Mouse (Mus musculus) ES-CJ7 (cell line): Measurements from ENCODE around the gene Pcmt1.
A peak's percentile ranks its signal among the peaks of the same experiment; 100 is the strongest.

Source experiments
- DNase-seq: peaks from one replicate; pipeline ENCODE4 v3.0.0; 2011; ENCODE audit warnings: low read depth, low spot score

Gene Pcmt1

GRCm38 (mm10) chr10:7589592-7590233 is 91.2 kb downstream of the Pcmt1 start, which contains the start of gene Lrp11:
Lrp11 (plus strand) TSS chr10:7589800.
- DNase-seq, result peak; percentile 85

GRCm38 (mm10) chr10:7586771-7587170 is 94.2 kb downstream of the Pcmt1 start:
- DNase-seq, result no peak

DNA sequence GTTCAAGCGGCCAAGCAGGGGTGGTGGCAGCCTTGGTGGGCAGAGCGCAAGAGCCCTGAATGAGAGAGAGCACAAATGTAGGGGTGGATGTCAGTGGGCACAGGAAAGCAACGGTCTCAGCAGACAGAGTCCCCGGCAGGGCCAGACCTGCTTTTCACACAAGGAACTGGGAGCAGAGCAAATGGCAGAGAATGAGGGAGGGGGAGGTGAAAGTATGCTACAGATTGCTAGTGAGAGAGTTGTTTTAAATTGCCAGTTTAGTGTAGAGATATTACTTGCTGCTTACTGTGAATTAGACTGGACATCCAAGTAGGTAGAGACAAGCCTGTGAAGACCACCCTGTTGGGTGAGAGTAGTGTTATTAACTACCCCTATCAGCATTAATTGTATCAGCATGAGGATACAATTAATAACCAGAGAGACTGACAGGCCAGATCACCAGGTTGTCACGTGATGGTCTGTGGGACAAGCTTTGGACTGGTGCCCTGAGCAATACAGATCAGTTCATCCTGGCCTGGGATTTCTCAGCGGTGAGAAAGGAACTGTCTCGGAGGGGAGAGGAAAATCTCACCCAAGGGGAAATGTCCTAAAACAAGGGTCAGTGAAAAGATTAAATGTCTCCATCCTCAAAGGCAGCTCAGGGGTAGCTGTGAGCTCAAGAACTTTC is 97.9 kb downstream of the Pcmt1 start:
- DNase-seq, result no peak

DNA sequence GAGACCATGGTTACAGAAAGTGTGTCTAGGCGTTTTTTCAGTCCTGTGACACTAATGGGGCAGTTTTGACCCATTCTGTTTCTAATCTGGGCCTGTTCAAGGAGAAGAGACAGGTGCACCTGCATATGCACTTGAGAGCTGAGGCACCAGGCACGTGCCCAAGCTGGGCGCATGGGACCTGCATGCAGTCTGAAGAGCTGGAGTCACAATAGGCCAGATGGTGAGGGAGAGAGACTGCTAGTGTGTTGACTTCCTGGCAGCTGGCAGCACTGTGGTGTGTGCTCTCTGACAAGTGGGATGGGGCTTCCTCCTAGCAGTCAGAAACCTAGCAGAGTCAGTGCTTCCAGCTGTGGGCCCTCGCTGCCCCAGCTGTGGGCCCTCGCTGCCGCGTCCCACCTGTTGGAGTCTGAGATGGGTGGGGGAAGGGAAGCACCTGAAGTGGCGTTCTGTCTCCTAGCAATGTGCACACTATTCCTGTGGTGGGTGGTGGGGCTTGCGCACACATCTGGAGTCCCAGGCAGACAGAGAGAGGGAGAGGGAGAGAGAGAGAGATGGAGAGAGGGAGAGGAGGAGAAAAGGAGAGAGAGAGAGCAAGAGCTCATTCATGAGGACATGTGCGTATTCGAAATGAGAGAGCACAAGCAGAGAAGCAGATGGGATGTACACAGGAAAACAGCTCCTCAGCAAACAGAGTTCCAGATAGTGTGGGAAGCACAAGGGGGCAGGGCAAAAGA is 98.6 kb downstream of the Pcmt1 start:
- DNase-seq, result no peak

GRCm38 (mm10) chr10:7581401-7581800 is 99.5 kb downstream of the Pcmt1 start:
- no peak for DNase-seq
